Mouse (Mus musculus) thymus, postnatal 25 days (tissue): ENCODE results near the gene Ankle1.

ENCODE experiments used
- DNase-seq: peaks from one replicate; pipeline ENCODE4 v3.0.0; 2022

Ankle1 gene

DNA sequence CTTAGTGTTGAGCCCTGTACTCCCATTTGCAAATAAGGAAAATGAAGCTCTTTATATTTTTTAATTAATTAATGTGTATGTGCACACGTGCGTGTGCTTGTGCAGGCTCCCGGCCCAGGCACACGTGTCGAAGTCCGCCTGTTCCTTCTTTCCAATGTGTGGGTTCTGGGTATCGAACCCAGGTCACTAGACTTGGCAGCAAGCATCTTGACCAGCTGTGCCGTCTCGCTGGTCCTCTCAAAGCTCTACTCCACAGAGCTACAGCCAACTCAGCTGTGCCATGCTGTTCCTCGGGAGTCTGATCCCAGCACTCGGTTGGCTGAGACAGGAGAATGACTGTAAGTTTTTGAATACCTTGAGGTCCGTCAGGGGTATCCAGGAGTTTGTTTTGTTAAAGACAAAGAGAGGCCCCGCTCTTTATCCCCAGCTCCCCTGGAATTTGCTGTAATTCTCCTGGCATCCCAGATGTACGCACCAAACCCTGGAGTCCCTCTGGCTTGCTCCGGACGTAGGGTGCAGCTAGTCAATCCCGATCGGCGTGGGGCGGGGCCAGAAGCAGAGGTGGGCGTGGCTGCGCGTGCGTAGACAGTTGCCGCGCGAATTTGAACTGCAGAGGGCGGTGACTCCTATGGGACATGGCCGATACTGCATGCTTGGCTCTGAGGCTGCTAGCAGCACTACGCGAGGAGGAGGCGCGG lies at the start of gene Ankle1:
Gene Ankle1 (plus strand): TSS at position 610 of the 698 bp plus-strand sequence.
- DNase-seq = peak; percentile 99

DNA sequence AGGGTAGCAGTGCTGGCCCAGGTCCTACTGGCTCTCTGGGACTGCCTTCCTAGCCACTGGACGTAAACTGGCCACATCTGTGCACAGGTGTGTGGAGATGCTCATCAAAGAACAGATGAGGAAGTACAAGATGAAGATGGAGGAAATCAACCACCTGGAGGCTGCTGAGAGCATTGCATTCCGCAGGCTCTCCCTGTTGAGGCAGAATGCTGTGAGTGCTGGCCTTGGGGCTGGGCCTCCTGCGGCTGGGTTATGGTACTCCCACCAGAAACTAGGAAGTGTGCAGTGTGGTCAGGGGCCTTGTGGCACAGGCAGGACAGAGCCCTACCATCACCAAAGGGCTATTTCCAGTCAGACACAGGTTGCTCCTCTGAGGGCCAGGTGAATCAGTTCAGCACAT lies 47.8 kb upstream of the Ankle1 start:
- DNase-seq = no peak

- DNase-seq = peak; percentile 93
Observed at GRCm38 (mm10) chr8:71366771-71367528, 38.9 kb upstream of the Ankle1 start, which contains the start of gene Use1. TSS of gene Use1 (plus strand) at chr8:71366848.

- DNase-seq = no peak
Observed at GRCm38 (mm10) chr8:71367529-71368176, 38.2 kb upstream of the Ankle1 start.

DNA sequence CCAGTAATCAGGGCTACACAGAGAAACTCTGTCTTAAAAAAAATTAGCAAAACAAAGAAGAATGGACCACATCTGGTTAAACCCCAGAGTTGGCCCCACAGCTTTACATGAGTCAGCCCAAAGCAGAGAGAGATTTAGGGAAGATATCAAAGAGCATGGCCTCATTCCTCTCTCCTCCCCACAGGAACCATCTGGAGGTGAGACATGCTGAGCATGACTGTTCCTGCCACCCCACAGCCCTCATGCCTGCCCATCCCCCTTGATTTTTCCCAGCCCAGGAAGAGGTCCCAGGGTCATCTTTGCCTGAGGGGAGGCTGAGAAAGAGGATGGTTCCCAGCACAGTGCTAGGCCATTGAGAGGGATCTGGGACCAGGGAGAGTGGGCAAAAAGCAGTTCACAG lies 37.4 kb upstream of the Ankle1 start:
- no peak for DNase-seq

DNA sequence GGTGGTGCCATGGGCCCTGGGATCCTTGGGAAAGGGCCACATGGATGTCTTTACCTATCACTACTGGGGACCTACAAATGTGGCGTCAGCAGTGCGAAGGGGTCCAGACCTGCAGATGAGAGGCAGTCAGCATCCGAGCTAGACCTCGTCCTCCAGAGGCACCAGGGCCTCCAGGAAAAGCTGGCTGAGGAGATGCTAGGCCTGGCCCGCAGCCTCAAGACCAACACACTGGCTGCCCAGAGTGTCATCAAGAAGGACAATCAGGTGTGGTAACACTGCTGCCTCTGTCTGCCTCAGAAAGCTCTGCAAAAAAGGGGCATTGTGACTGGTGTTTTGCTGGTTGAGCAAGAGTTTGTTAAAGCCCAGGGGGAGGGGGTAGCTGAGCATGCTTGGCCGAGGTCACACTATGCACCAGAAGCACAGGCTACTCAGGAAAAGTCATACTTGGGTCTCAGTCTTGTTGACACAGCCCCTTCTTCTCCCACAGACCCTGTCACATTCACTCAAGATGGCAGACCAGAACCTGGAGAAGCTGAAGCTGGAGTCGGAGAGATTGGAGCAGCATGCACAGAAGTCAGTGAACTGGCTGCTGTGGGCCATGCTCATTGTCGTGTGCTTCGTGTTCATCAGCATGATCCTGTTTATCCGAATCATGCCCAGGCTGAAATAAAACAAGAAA lies 36.6 kb upstream of the Ankle1 start:
- DNase-seq = no peak

- no peak for DNase-seq
Observed at GRCm38 (mm10) chr8:71370711-71371235, 35.0 kb upstream of the Ankle1 start.

- peak; percentile 97 for DNase-seq
Observed at GRCm38 (mm10) chr8:71371236-71371848, 34.5 kb upstream of the Ankle1 start, which contains the start of gene Ocel1. TSS of gene Ocel1 (plus strand) at chr8:71371298.

DNA sequence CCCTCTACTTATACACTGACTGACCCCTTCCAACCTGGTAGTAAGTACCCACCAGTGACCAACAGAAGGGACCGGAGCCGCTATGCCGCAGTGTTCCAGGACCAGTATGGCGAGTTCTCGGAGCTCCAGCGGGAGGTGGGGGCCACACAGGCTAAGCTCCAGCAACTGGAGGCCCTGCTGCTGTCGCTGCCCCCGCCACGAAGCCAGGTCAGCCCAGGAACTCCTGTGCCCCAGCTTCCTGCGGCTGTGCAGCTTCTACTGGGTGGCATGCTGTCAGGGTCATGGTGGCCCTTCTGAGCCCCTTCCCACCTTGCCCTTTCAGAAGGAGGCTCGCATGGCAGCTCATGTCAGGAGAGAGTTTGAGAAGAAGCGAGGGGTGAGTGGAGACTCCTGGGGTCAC lies 33.4 kb upstream of the Ankle1 start:
- DNase-seq = no peak

GRCm38 (mm10) chr8:71373000-71373399 lies 32.8 kb upstream of the Ankle1 start:
- DNase-seq = no peak

- no peak for DNase-seq
Observed at GRCm38 (mm10) chr8:71374616-71375206, 31.1 kb upstream of the Ankle1 start.

DNA sequence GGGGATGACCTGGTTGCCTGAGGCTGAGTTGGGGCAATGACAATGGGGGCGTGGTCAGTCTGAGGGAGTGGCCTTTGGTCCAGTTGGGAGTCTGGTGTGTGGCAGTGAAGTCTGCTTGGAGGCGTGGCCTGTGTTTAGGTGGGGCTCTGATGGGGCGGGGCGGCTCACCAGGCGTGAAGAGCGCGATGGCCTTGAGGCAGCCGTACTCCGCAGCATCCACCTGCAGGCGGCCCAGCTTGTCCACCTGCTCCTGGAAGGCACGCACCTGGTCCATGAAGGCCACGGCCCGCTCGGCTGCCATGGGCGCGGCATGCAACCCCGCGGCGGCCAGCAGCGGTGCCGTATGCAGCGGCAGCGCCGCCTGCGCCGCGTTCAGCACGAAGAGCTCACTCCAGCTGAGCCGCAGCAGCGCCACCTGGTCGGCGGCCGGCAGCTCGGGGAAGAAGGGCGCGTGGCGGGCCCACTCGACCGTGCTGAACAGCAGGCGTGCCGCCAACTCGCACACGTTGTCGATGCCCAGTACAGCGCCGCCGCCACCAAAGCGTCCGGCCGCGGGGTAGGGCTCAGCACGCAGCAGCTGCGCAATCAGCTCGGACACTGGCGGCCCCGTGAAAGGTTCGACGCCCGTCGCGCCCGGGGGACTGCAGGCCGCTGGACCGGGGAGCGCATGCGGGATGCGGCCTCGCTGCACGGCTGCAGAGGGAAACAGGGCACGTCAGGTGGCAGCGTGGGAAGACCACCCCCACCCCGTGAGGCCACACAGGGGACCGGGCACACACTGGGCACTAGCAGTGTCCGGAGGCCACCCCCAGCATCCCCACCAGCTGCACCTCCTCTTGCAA lies 30.0 kb upstream of the Ankle1 start:
- DNase-seq = peak; percentile 54

GRCm38 (mm10) chr8:71376423-71377030 lies 29.3 kb upstream of the Ankle1 start:
- DNase-seq = no peak

DNA sequence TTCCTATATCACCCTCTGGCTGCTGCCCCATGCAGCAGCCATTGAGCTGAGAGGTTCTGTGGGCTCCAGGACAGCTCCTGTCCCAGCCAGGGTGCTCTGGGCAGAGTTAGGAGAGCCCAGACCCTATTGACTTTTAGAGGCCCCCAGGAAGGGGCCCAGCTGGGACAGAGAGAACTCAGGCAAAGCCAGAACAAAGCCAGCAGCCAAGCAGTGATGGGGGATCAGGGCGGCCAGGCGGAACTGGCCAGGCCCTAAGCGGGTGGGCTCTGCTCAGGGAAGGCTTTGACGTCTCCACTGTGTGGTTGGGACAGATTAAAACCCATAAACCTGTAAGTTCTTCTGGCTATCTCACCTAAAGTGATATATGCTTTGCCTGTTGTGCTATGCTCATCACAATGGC lies 26.8 kb upstream of the Ankle1 start:
- no peak for DNase-seq

DNA sequence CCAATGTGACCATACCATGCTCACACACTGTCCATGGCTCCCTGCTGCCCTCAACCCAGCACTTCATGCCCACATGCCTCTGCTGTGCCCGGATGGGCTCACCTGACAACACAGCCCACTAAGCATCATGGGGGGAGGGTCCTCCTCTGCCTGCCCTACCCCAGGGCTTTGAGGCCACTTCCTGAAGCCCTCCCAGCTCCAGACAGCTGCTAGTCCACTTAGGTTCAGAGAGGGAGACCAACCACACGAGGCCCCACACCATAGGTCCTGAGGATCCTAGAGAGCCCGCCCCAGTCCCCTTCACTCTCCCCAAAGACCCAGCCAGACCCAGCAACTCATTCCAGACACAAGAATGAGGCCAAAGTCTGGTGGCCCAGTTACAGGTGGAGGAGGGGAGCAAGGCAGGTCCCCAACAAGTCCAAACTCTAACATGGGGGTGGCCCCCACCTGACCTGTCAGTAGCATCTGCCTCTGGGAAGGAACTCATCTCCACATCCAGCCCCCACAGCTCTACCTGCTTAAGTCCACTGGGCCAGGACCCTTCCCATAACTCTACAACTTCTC lies 26.2 kb upstream of the Ankle1 start:
- DNase-seq = no peak

DNA sequence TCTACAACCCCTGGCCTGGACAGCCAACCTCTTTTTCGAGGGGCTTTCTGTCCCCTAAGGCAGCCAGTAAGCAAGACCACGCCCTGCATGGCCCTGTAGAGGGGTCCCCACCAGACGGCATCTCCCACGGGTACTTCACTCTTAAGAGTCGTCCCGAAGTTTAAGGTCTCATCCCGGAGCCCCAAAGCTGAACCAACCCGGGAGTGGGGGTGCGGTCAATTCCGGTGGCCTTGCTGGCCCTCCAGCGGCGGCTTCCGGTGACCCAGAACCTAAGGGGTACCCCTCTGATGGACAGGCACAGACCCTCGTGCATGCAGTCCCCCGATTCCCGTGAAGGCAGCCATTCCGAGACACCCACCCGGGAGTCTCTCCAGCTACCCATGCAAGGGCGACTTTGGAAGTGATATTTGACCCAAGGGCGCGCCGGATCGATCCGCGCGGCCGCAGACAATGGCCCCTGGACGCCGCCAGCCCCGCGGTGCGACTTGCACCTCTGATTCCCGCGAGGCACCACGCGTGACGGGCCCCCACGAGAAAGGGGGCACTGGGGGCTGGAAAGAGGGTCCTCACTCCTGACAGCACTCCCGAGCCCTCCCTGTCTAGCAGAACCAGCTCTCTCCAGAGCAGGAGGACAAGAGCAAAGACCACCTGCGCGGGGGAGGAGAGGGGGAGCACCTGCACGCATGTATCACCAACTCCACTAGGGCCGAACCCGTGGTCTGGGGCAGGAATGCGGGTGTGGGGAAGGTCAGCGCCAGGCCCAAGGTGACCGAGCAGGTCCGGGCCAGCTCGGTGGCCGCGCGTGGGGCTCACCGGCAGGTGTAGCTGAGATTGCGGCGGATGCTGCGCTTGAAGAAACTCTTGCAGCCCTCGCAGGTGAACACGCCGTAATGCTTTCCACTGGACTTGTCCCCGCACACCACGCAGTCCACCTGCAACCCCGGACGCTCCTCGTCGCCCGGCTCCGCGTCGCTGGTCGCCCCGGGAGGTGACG lies 25.3 kb upstream of the Ankle1 start:
- DNase-seq = no peak

DNA sequence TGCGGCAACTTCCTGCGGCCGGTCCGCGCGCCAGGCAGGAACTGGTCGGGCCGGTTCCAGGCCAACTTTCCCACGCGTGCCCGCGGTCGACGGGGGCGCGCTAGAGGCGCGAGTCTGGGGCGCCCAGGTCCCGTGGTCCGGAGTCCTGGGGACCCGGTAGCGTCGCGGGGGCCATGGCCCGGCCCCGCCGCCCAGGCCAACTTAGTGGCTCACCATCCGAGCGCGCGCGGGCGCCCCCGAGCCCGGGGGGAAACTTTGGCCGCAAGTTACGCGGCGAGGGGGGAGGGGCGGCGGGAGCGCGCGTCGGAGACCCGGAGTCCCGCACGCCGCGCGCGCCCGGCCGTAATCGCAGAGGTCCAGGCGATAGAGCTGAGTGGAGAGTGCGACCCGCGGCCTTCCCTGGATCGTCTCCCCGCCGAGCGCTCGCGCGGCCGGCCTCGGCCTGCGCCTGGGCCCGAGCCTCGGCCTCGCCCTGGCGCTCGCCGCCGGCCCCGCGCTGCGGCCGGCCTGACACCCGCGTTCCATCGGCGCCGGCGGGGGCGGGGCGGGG lies 24.3 kb upstream of the Ankle1 start, which contains the start of gene Nr2f6:
Gene Nr2f6 (minus strand): TSS at position 540 of the 550 bp plus-strand sequence.
- DNase-seq = peak; percentile 33
